Mouse (Mus musculus) CH12.LX (cell line): ENCODE measurements around the gene Capsl. TPM values are rescaled to one million over a fixed set of nuclear protein-coding genes. Genes with fewer than 3 reads are reported as not detected.
A peak's percentile ranks its signal among the peaks of the same experiment; 100 is the strongest.

Experiments
- DNase-seq: peaks from one replicate; pipeline ENCODE4 v3.0.0-alpha.2; 2013; ENCODE audit errors: extremely low read depth
- H3K27ac ChIP-seq: 2 replicates; pipeline ENCODE4 v1.5.1; 2012; ENCODE audit warnings: low read depth, mild to moderate bottlenecking, control low read depth, moderate library complexity; ENCODE audit not compliant: insufficient read depth
- H3K27me3 ChIP-seq: replicated peaks from 2 replicates; pipeline ENCODE3; 2012; ENCODE audit warnings: inconsistent platforms
- H3K36me3 ChIP-seq, 2 experiments: replicated peaks in 1 of 2; 2 replicates each; pipeline versions ENCODE3 to v1.6.1; 2012; ENCODE audit warnings: inconsistent platforms in 1 of 2, low read length in 1 of 2, mild to moderate bottlenecking in 1 of 2, mixed read lengths in 1 of 2, moderate library complexity in 1 of 2; ENCODE audit not compliant: control insufficient read depth in 1 of 2, insufficient read depth in 1 of 2
- H3K4me1 ChIP-seq, 2 experiments: 2 replicates each; pipeline ENCODE4 v1.6.1; 2012; ENCODE audit warnings: inconsistent platforms in 1 of 2, moderate library complexity in 1 of 2; ENCODE audit not compliant: insufficient read depth in 2 of 2, control insufficient read depth in 1 of 2
- H3K4me2 ChIP-seq: 2 replicates; pipeline ENCODE4 v1.6.1; 2012; ENCODE audit warnings: low read depth, mild to moderate bottlenecking, control low read depth; ENCODE audit not compliant: poor library complexity, insufficient read depth, severe bottlenecking
- H3K4me3 ChIP-seq, 3 experiments: fragments of 150-350 bp in 1 of 3; sonication (generic) in 1 of 3; replicated peaks in 1 of 3; 2 replicates each; pipeline versions ENCODE3 to v1.5.1; 2011 to 2012; ENCODE audit warnings: low read depth in 2 of 3, low read length in 2 of 3, mild to moderate bottlenecking in 2 of 3, moderate library complexity in 2 of 3, control low read depth in 1 of 3, improper control_type of control experiment in 1 of 3, inconsistent platforms in 1 of 3, mixed read lengths in 1 of 3; ENCODE audit not compliant: poor library complexity in 1 of 3
- H3K79me2 ChIP-seq: replicated peaks from 2 replicates; pipeline ENCODE4 v1.6.1; 2012; ENCODE audit warnings: mild to moderate bottlenecking, moderate library complexity; ENCODE audit not compliant: control insufficient read depth, poor library complexity, insufficient read depth, severe bottlenecking; ENCODE audit errors: extremely low read depth
- H3K9ac ChIP-seq: 2 replicates; pipeline ENCODE4 v1.6.1; 2012; ENCODE audit warnings: low read depth, mild to moderate bottlenecking, control low read depth, moderate library complexity; ENCODE audit not compliant: insufficient read depth
- H3K9me3 ChIP-seq: replicated peaks from 2 replicates; pipeline ENCODE3; 2012; ENCODE audit warnings: low read length, inconsistent platforms, mixed read lengths
- CHD1 ChIP-seq: IDR thresholded peaks from 2 replicates; pipeline ENCODE4 v1.6.1; 2012; ENCODE audit warnings: low read depth, low read length, improper control_type of control experiment, inconsistent platforms
- CTCF ChIP-seq, 2 experiments: IDR thresholded peaks in 1 of 2; conservative IDR thresholded peaks in 1 of 2; 2 replicates each; pipeline ENCODE4 v1.5.1; 2011 to 2012; ENCODE audit warnings: low read depth in 2 of 2, low read length in 2 of 2, improper control_type of control experiment in 1 of 2, inconsistent platforms in 1 of 2, mild to moderate bottlenecking in 1 of 2, moderate library complexity in 1 of 2
- ELF1 ChIP-seq: IDR thresholded peaks from 2 replicates; pipeline ENCODE4 v1.6.1; 2014; ENCODE audit warnings: low read depth, mild to moderate bottlenecking, inconsistent platforms, low read length, improper control_type of control experiment
- EP300 ChIP-seq: IDR thresholded peaks from 2 replicates; pipeline ENCODE4 v1.6.1; 2011; ENCODE audit warnings: low read length, improper control_type of control experiment
- ETS1 ChIP-seq: conservative IDR thresholded peaks from 2 replicates; pipeline ENCODE4 v1.6.1; 2012; ENCODE audit warnings: low read depth, mild to moderate bottlenecking, inconsistent platforms, low read length, improper control_type of control experiment, moderate library complexity
- IRF4 ChIP-seq: IDR thresholded peaks from 2 replicates; pipeline ENCODE4 v1.6.1; 2014; ENCODE audit warnings: low read depth, mild to moderate bottlenecking, inconsistent platforms, low read length, improper control_type of control experiment
- KAT2A ChIP-seq: IDR thresholded peaks from 2 replicates; pipeline ENCODE4 v1.6.1; 2012; ENCODE audit warnings: low read length, improper control_type of control experiment, inconsistent platforms; ENCODE audit not compliant: insufficient replicate concordance
- MAFK ChIP-seq: IDR thresholded peaks from 2 replicates; pipeline ENCODE4 v1.6.1; 2011; ENCODE audit warnings: low read length, improper control_type of control experiment; ENCODE audit not compliant: insufficient replicate concordance
- MAX ChIP-seq: IDR thresholded peaks from 2 replicates; pipeline ENCODE4 v1.6.1; 2011; ENCODE audit warnings: low read length, improper control_type of control experiment
- MAZ ChIP-seq: IDR thresholded peaks from 2 replicates; pipeline ENCODE4 v1.6.1; 2012; ENCODE audit warnings: low read depth, mild to moderate bottlenecking, inconsistent platforms, low read length, improper control_type of control experiment, moderate library complexity
- MEF2A ChIP-seq: IDR thresholded peaks from 2 replicates; pipeline ENCODE4 v1.6.1; 2014; ENCODE audit warnings: low read depth, mild to moderate bottlenecking, inconsistent platforms, low read length, improper control_type of control experiment, borderline replicate concordance
- MYC ChIP-seq: IDR thresholded peaks from 2 replicates; pipeline ENCODE4 v1.6.1; 2011; ENCODE audit warnings: low read depth, mild to moderate bottlenecking, improper control_type of control experiment, low read length
- NELFE ChIP-seq: IDR thresholded peaks from 2 replicates; pipeline ENCODE4 v1.6.1; 2011; ENCODE audit warnings: low read depth, low read length, improper control_type of control experiment
- PAX5 ChIP-seq: IDR thresholded peaks from 2 replicates; pipeline ENCODE4 v1.6.1; 2012; ENCODE audit warnings: low read length, inconsistent platforms, mixed read lengths
- POLR2AphosphoS2 ChIP-seq: IDR thresholded peaks from 2 replicates; pipeline ENCODE4 v1.6.1; 2011; ENCODE audit warnings: low read depth, low read length, improper control_type of control experiment
- RAD21 ChIP-seq: IDR thresholded peaks from 2 replicates; pipeline ENCODE4 v1.6.1; 2011; ENCODE audit warnings: low read depth, mild to moderate bottlenecking, low read length, improper control_type of control experiment, moderate library complexity
- SMC3 ChIP-seq: IDR thresholded peaks from 2 replicates; pipeline ENCODE4 v1.6.1; 2011; ENCODE audit warnings: low read depth, low read length, improper control_type of control experiment
- USF1 ChIP-seq: IDR thresholded peaks from 2 replicates; pipeline ENCODE4 v1.6.1; 2014; ENCODE audit warnings: low read depth, mild to moderate bottlenecking, inconsistent platforms, low read length, improper control_type of control experiment
- USF2 ChIP-seq: conservative IDR thresholded peaks from 2 replicates; pipeline ENCODE4 v1.6.1; 2011; ENCODE audit warnings: low read depth, low read length, improper control_type of control experiment
- ZC3H11A ChIP-seq: IDR thresholded peaks from 2 replicates; pipeline ENCODE4 v1.6.1; 2012; ENCODE audit warnings: low read depth, mild to moderate bottlenecking, inconsistent platforms, low read length, improper control_type of control experiment
- ZKSCAN1 ChIP-seq: IDR thresholded peaks from 2 replicates; pipeline ENCODE4 v1.6.1; 2012; ENCODE audit warnings: low read depth, inconsistent platforms, low read length, improper control_type of control experiment, borderline replicate concordance
- ZMIZ1 ChIP-seq: IDR thresholded peaks from 2 replicates; pipeline ENCODE4 v1.6.1; 2012; ENCODE audit warnings: low read depth, mild to moderate bottlenecking, inconsistent platforms, low read length, improper control_type of control experiment
- dilution Hi-C: fragments of 300-500 bp; cut with MboI; formaldehyde crosslinking; loops from 2 replicates; pipeline ENCODE4 v1.14.3; 2020; ENCODE audit warnings: low sequenced_read_pairs; ENCODE audit not compliant: extremely low pct_unique_long_range_greater_than_20kb, extremely low pct_ligation_motif_present
- in situ Hi-C: fragments of 300-500 bp; cut with MboI; formaldehyde crosslinking; loops from 3 replicates; pipeline ENCODE4 v1.14.3; 2019; ENCODE audit warnings: low sequenced_read_pairs, low pct_ligation_motif_present, low pct_unique_long_range_greater_than_20kb, mixed read lengths
- polyA plus RNA-seq: library from polyadenylated mRNA; unstranded; fragments of >175 nt; gene quantifications from 2 replicates; pipeline ENCODE4 v1.2.1, GENCODE M21; 2012; ENCODE audit warnings: low read depth; ENCODE audit not compliant: insufficient read length
- total RNA-seq, 2 experiments: library from RNA; depleted of rRNA; stranded (reverse); fragments of 300-350 nt in 1 of 2; fragments of >200 nt in 1 of 2; gene quantifications; 2 replicates each; pipeline ENCODE4 v1.2.3; 2012 to 2014

Gene Capsl
- total and polyA plus RNA-seq, 3 experiments = 1.2 to 5.0 (median 1.6) TPM

DNA sequence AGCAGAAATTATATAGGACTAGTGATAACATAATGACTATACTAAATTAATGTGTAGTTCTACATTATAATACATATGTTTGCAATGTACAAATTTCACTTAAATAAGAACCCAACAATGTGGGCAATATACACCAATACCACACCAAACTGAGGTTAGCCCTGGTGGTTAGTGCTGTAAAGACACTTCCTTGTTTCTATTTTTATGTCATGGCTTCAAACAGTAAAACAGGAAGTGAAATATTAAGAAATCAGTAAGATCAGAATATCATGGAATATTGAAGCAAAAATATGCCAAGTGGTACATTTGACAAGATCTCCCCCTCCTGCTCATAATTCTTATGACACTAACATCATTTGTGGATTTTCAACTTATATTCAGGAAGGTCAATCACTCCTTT, 8.0 kb upstream of the Capsl start (continued):
- no peak for TF ChIP-seq USF1
- TF ChIP-seq KAT2A = no peak
- no peak; the same call in 1 of the 2 replicates for TF ChIP-seq ETS1
- TF ChIP-seq MAFK = no peak
- no peak for TF ChIP-seq PAX5
- peak in 1 of 2 experiments; percentile 35; a peak in 2 of 4 replicates for TF ChIP-seq CTCF (conservative IDR thresholded peaks at IDR 0.05 in 1 of 2, IDR thresholded peaks at IDR 0.05 in 1 of 2; ENCODE audit: low read depth in 2 of 2, low read length in 2 of 2)
- TF ChIP-seq ELF1 = peak; percentile 72

DNA sequence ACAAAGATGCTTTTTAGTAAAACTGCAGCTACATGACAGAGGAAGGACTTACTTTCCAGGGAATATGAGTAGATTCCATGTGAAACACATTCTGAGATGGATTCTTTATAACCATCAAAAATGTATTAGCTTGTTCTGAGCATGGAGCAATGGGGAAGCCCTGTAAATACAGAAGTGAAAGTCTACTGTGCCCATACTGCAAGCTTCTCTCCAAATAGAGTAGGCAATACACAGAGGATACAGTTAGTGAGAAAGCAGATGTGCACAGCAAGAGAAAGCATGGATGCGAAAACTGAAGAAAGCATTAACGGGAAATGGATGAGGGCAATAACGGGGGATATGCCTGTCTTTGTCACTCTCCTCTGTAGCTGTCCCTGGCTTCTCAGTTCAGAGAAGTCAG, 6.0 kb upstream of the Capsl start:
- dilution Hi-C loops = no loop called here
- H3K4me1 ChIP-seq = peaks cover 7 to 32% of the 10 kb centered on the region in 2 experiments
- no peak overlapping the region for H3K4me3 ChIP-seq
- no peak overlapping the region for H3K27ac ChIP-seq
- in situ Hi-C loops = no loop called here
- peak overlapping the region; percentile 57; the same call in 1 of the 2 replicates for H3K4me2 ChIP-seq
- peak; percentile 88 for TF ChIP-seq IRF4
- 0 out of 2 replicates have a peak, but pooled peaks have one; percentile 19 for TF ChIP-seq ETS1
- no peak for TF ChIP-seq MAZ
- TF ChIP-seq MEF2A = 0 out of 2 replicates have a peak, but pooled peaks have one; percentile 18
- peak; percentile 67 for TF ChIP-seq EP300
- H3K9ac ChIP-seq = no peak overlapping the region
- H3K9me3 ChIP-seq = no peaks in the 10 kb centered on the region
- H3K36me3 ChIP-seq = no peaks in the 10 kb centered on the region
- peak; percentile 42 for DNase-seq
- H3K27me3 ChIP-seq = no peaks in the 10 kb centered on the region
- no peaks in the 10 kb centered on the region for H3K79me2 ChIP-seq

DNA sequence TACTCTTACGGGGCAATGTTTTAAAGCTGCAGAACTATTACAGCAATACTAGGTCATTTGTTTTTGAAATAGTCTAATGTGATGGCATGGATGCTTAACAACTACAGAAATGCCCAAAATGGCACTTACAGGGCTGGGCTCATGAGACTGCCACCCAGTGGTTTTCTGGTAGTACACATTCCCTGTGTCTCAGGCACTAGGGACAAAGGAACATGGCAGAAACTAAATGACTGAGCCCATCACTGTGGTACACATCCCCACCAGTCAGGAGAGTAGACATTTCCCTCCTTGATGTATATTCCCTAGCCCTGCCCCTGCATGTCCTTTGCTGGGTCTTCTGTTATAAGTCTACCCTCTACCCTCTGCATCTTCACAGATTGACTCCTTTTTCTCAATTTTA, 16.2 kb downstream of the Capsl start:
- Histone ChIP-seq H3K36me3 (no peaks in the 10 kb centered on the region), H3K27ac (no peak overlapping the region), H3K4me1 (no peaks in the 10 kb centered on the region; a peak in 1 of 4 replicates), H3K79me2 (no peaks in the 10 kb centered on the region), H3K9ac (no peak overlapping the region), H3K4me3 (no peak overlapping the region), H3K27me3 (no peaks in the 10 kb centered on the region), H3K4me2 (no peak overlapping the region), H3K9me3 (no peaks in the 10 kb centered on the region)
- in situ Hi-C loops (loop anchor here (10.0 to 25.0 kb wide), 2 partner anchors 110 to 293 kb away; partner anchors contain the start of gene Spef2), dilution Hi-C loops (no loop called here)
- DNase-seq = peak; percentile 47
- TF ChIP-seq ZC3H11A = no peak
- TF ChIP-seq MAZ = no peak
- no peak for TF ChIP-seq ZKSCAN1
- TF ChIP-seq NELFE = no peak
- no peak for TF ChIP-seq POLR2AphosphoS2
- TF ChIP-seq RAD21 = peak; percentile 52
- no peak for TF ChIP-seq USF2
- TF ChIP-seq MAX = no peak
- no peak for TF ChIP-seq MYC
- peak; percentile 75 for TF ChIP-seq SMC3
- TF ChIP-seq EP300 = no peak
- TF ChIP-seq CTCF (conservative IDR thresholded peaks at IDR 0.05 in 1 of 2, IDR thresholded peaks at IDR 0.05 in 1 of 2; ENCODE audit: low read depth in 2 of 2, low read length in 2 of 2) = peak; percentile 27 to 68; a peak in 2 of 4 replicates
- no peak for TF ChIP-seq CHD1
- no peak for TF ChIP-seq ZMIZ1
